Mouse (Mus musculus) megakaryocyte, embryonic 14.5 days (primary cell): ENCODE results near the gene Ccn5.

Experiments
- FLI1 ChIP-seq: IDR thresholded peaks from 2 replicates; pipeline ENCODE4 v1.6.1; 2012; ENCODE audit warnings: low read length, inconsistent platforms, mixed read lengths
- GATA1 ChIP-seq: IDR thresholded peaks from 3 replicates; pipeline ENCODE4 v1.6.1; 2012; ENCODE audit warnings: mixed read lengths, low read length, inconsistent platforms, borderline replicate concordance

GRCm38 (mm10) chr2:163826494-163826893 is 5.8 kb downstream of the Ccn5 start:
- TF ChIP-seq GATA1 (no peak), FLI1 (no peak)
